Mouse (Mus musculus): ENCODE results near the gene Ppp2r1b. TPM values are rescaled to one million over a fixed set of nuclear protein-coding genes. Genes with fewer than 3 reads are reported as not detected.

Gene Ppp2r1b
- total RNA-seq, 2 experiments from 2014 or later = 14.9 to 18.1 TPM

DNA sequence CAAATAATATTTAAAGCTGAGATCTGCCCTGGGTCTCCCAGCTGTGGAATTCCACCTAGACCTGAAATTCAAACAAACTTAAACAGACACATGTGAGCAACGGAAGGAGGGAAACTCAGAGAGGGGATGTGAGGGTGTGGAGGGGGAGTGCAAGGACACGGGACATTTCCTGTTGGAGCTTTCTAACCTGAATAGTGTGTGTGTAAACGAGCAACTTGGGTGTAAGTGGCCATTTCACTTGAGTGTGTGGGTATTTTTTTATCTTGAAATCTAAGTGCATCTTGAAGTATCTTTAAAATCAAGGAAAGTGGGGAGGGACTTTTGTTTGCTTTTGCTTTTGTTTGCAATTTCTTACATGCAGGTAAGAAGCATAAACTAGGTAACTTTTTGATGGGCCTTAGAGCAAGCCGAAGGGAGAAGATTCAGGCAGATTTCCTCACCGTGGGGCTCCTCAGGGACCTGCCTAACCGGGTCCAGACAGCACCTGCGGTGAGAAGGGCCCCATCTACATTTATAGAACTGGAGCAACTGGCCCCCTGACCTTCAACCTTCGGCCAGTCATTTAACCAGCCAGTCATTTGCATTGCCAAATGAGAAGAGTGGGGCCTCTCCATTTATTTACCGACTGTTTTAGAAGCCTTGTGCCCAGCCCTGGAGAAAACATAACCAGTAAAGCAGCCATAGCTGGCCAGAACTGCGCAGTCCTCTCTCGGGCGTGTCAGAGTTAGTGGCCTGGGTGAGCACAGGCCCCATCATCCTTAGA lies 2.7 kb downstream of the Ppp2r1b start:
- Histone ChIP-seq H3K27ac (no peak overlapping the region), H3K4me3 (no peak overlapping the region)
- no peak for TF ChIP-seq CTCF (conservative IDR thresholded peaks at IDR 0.05)
- no peak for DNase-seq (ENCODE audit: low spot score in 2 of 2)

DNA sequence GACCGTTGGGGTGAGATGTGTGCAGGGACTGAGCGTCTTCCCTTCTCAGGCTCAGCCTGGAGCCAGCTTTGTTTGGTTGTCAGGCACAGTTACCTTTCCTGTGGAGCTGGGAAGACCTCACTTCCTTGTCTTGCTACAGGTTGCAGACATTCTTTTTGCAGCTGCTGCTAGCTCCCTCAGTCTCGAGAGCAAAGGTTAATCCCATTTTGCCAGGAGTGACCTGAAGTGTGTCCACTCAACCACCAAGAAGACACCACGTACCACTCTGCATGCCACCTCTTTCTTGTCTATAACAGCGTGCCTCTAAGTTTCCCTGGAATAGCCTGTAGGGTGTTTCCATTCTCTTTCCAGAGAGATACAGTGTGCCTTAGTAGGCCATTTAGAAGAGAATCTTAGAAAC lies 3.7 kb downstream of the Ppp2r1b start:
- Histone ChIP-seq H3K27ac (no peak overlapping the region), H3K4me3 (no peak overlapping the region)
- DNase-seq (ENCODE audit: low spot score in 2 of 2) = no peak
- no peak for TF ChIP-seq CTCF (conservative IDR thresholded peaks at IDR 0.05)

DNA sequence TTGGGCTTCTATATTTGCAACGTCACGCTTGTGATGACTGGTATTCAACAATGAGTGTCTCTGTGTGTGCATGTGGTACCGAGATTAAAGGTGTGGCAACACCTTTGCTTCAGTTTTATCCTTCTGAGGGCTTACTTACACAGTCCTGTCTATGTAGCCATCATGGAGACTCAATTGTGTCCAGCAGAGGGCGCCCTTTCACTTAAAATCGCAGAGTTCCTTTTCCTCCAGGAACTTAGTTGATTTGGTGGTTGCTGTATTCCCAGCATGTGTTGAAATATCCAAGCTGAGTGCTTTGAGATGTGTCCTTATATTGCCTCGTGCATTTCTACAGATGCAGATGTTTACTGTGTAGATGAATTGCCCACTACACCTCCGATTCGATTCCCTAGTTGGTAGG lies 4.1 kb downstream of the Ppp2r1b start:
- H3K4me3 ChIP-seq = no peak overlapping the region
- peak; percentile 96 for TF ChIP-seq CTCF (conservative IDR thresholded peaks at IDR 0.05)
- peak; percentile 89 to 92 for DNase-seq (ENCODE audit: low spot score in 2 of 2)
- no peak overlapping the region for H3K27ac ChIP-seq

DNA sequence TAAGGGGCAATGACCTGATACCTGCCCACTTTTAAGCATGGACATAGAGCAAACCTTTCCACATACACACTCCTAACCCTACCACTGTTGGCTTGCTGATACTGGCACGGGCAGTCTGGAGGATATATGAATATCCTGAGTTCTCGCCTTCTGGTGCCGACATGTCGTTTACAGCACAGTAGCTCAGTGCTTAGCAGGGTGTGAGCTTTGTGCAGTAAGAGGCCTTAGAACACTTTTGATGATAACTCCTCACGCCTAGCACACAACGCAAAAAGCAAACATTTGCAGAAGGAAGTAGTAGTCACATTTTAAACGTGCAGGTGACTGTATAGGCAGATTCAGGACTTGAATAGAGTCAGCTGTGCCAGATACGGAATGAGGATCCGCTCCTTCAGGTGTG lies 4.7 kb downstream of the Ppp2r1b start:
- H3K27ac ChIP-seq = no peak overlapping the region
- H3K4me3 ChIP-seq = no peak overlapping the region
- DNase-seq (ENCODE audit: low spot score in 2 of 2) = no peak
- TF ChIP-seq CTCF (conservative IDR thresholded peaks at IDR 0.05) = no peak

DNA sequence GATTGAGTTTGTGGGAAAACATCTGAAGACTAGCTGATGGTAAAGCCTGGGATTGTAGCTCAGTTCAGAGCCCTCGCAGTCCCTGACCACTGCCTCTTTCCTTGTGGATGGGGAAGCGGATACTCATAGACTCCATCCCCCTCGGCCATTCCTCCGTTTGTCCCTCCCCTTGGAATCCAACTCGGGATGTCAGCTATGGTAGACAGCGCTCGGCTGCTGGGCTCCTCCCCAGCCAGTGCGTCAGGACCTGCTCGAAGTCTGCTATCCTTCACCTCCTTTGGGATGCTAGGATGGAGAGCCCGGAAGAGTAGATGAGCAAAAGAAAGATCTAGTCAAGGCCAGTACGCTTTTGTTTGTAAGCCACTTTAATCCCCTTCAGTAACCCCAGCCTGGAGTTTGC lies 5.2 kb downstream of the Ppp2r1b start:
- TF ChIP-seq CTCF (conservative IDR thresholded peaks at IDR 0.05) = no peak
- no peak for DNase-seq (ENCODE audit: low spot score in 2 of 2)
- H3K4me3 ChIP-seq = no peak overlapping the region
- H3K27ac ChIP-seq = no peak overlapping the region

DNA sequence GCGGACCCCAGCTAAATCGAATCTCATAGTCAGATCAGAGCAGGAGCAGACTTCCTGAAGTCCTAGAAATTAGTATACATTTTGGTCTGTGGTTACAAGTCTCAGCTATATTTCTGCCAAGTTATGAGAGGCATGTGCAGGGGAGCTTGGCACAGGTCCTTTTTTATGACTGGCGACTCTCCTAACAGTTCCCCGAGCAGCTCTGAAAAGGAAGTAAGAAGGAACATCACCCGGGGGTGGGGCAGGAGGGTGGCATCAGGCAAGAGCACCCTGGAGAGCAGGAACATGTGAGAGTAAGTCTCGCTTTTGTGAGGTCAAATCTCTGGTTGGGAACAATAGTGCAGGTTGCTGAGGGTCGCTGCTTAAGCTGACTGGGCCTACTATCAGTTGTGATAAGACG lies 5.6 kb downstream of the Ppp2r1b start:
- DNase-seq (ENCODE audit: low spot score in 2 of 2) = no peak
- no peak overlapping the region for H3K4me3 ChIP-seq
- no peak overlapping the region for H3K27ac ChIP-seq
- no peak for TF ChIP-seq CTCF (conservative IDR thresholded peaks at IDR 0.05)

DNA sequence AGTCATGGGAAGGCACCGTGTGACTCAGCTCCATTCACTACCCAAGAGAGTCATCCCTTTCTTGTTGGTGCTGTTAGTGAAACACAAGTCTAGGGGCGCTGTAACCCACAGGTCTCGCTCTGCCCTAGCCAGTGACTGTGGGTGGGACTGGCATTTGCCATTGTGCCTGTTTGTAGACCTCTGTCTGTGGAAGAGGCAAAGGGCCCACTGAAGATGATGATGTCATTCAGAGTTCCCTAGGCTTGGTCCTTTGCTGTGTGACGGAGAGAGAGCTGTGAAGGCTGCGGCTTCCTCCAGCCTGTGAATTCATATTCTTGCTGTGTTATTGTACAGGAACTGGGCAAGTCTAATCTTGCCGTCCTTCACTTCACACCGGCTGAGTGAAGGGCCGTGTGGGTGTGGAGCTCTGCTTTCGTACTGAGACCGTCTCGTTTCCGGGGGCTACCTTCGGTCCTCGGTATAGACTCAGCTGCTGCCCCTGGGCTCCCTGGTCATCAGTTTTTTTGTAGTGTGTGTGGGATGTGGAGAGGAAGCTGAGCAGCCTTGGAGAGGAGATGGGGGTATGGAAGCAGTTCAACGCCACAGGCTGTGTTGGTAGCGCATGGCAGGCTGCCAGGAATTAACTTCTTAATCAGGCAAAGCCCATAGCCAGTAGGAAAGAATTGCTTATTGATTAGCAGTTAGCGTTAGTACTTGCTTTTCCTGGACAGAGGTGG lies 7.7 kb downstream of the Ppp2r1b start:
- 0 out of 2 replicates have a peak, but pooled peaks have one; percentile 8 for TF ChIP-seq CTCF (conservative IDR thresholded peaks at IDR 0.05)
- Histone ChIP-seq H3K4me3 (0 out of 2 replicates have a peak overlapping the region, but pooled peaks have one; percentile 12), H3K27ac (no peak overlapping the region)
- DNase-seq (ENCODE audit: low spot score in 2 of 2) = no peak

DNA sequence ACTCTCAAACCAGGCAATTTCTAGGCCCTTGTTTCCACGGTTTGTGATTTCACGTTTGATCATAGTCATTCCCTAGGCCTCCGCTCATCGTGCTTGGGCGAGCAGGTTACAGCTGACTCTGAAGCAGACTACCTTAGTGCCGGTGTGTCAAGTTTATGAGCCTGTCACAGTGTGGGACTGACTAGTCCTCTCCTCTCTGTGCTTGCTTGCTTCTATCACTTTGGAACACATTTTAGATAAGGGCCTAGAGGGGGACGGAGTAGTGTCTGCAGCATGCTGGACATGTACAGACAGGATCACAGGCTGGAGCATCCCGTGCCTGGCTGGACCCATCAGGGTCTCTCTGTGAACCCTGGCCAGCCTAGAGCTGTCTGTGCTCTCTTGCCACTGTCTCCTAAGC lies 9.3 kb downstream of the Ppp2r1b start:
- TF ChIP-seq CTCF (conservative IDR thresholded peaks at IDR 0.05) = no peak
- no peak for DNase-seq (ENCODE audit: low spot score in 2 of 2)
- no peak overlapping the region for H3K27ac ChIP-seq
- H3K4me3 ChIP-seq = no peak overlapping the region

DNA sequence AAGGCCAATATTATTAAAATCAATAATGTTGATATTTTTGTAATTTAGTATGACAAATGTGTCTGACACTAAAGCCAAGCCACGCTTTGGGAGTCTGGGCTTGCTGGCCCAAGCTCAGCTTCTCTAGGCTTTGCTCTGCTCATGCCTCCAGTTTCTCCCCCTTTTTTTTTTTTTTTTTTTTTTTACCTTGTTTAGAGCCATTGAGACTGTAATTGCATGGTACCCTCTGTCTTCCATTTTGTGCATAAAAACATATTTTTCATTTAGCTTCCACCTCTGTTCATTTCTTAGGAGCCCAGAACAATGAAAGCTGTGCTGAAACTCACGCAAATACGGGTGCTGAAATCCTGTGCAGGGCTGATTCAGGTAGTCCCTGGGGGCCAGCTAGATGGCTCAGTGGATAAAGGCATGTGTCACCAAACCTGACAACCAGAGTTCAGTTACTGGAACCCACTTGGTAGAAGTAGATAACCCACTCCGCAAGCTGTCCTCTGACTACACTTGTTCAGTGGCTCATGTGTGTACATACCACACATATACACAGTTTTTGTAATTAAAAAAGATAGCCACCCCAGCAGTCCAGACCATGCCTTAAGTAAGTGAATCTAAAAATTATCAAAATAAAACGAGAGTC lies 10.1 kb downstream of the Ppp2r1b start:
- DNase-seq (ENCODE audit: low spot score in 2 of 2) = no peak
- no peak overlapping the region for H3K4me3 ChIP-seq
- H3K27ac ChIP-seq = no peak overlapping the region
- TF ChIP-seq CTCF (conservative IDR thresholded peaks at IDR 0.05) = no peak

DNA sequence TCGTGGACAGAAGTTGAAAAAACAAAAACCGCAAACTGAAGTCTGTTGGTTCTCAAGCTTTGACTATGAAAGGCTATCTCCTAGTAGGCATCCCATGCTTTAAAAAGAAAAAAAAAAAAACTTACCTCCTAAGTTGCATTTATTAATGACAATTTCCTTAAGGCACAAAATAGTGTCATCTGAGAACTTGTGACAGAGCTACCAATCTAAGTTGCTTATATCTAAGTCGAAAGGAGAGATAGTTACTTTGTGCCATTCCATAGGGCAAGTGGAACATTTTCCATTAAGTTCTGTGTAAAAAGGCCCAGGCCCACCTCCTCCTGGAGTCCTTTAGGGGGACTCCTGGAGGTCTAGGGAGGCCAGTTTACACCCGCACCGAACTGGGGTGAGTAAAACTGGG lies 10.7 kb downstream of the Ppp2r1b start:
- Histone ChIP-seq H3K27ac (peak overlapping the region; percentile 54; the same call in 1 of the 2 replicates), H3K4me3 (peak overlapping the region; percentile 89; the same call in 1 of the 2 replicates)
- no peak for TF ChIP-seq CTCF (conservative IDR thresholded peaks at IDR 0.05)
- no peak for DNase-seq (ENCODE audit: low spot score in 2 of 2)

DNA sequence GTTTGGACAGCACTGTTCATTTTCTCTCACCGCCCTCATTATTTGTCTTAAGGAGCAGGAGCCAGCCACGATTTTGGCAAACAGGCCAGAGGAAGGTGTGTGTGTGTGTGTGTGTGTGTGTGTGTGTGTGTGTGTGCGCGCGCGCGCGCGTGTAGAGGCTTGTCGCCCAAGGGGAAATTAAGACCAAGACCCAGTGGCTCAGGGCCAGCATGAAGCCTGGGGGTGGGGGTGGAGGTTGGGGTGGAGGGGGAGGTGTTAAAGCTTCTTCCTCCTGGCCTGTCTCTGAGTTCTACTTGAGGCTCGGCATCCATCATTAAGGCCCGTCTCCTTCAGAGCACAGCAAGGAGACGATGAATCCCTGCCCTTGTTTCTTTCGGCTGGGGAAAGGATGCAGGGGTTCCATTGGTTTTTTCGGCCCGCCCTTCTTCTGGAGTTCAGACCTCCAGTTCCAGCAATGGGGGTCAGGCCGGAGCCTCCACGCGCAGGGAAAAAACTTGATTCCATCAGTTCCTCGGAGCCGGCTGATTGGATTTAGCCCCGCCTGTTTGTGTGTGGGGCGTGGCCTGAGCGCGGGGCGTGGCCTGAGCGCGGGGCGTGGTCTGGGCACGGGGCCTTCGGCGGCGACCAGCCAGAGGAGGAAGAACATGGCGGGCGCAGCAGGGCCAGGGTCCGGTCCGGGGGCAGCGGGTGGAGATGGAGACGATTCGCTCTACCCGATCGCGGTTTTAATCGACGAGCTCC lies 11.4 kb downstream of the Ppp2r1b start:
- no peak for TF ChIP-seq CTCF (conservative IDR thresholded peaks at IDR 0.05)
- H3K27ac ChIP-seq = peak overlapping the region; percentile 90
- H3K4me3 ChIP-seq = peak overlapping the region; percentile 89
- DNase-seq (ENCODE audit: low spot score in 2 of 2) = peak; percentile 88 to 92

DNA sequence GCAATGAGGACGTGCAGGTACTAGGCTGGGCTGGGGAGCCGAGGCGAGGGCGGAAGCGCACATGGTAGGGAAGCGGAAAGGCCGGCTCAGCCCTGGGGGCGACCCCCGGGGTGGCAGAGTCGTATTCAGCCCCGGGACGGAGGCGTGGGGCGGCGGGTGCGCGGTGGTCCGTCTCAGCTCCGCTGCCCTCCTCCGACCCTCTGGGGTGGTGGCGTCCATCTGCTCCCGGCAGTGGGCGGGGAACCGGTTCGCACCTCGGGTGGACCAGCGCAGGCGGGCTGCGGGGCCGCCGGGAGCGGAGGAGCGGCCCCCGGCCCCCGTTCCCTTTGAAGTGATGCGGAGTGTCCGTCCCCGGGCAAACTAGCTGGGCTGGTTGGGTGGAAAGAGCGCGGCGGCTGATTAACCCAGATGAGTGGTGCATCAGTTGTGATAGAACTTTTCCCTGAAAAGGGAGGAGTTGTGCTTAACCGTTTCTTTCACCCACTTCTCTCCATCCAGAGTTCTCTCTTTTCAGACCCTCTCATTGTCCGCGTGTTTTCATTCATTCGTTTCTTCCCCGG lies 12.1 kb downstream of the Ppp2r1b start:
- no peak for TF ChIP-seq CTCF (conservative IDR thresholded peaks at IDR 0.05)
- peak overlapping the region; percentile 90 for H3K27ac ChIP-seq
- DNase-seq (ENCODE audit: low spot score in 2 of 2) = no peak
- peak overlapping the region; percentile 89 for H3K4me3 ChIP-seq

Measured in layer of hippocampus, adult 2 months (tissue).